Mouse (Mus musculus): ENCODE results near the gene Stra6l.

The Stra6l gene

GRCm38 (mm10) chr4:45917091-45917490 lies 68.6 kb downstream of the Stra6l start:
- DNase-seq (ENCODE audit: low read depth, low spot score) = no peak

GRCm38 (mm10) chr4:45921663-45922435 lies 73.4 kb downstream of the Stra6l start:
- no peak for DNase-seq (ENCODE audit: low read depth, low spot score)

GRCm38 (mm10) chr4:45924011-45924410 lies 75.5 kb downstream of the Stra6l start:
- no peak for DNase-seq (ENCODE audit: low read depth, low spot score)

- DNase-seq (ENCODE audit: low read depth, low spot score) = no peak
These were observed 80.1 kb downstream of the Stra6l start for GRCm38 (mm10) chr4:45928561-45928960.

Measured in R1 (cell line).